Mouse (Mus musculus) liver, embryonic 12.5 days (tissue): ENCODE results near the gene Nfat5. TPM values are rescaled to one million over a fixed set of nuclear protein-coding genes. Genes with fewer than 3 reads are reported as not detected.

Source experiments
- polyA plus RNA-seq: library from polyadenylated mRNA; unstranded; fragments of >200 nt; fragmentation: Nextera tagmentation; extraction: Ambion mirVana; gene quantifications from 2 replicates; pipeline ENCODE4 v1.2.1, GENCODE M21; 2016

Nfat5 gene
- polyA plus RNA-seq, 1 experiment from 2014 or later, result 3.4 TPM

Other genes with a start within 250 kb of the Nfat5 start
- gene Pdf, start 244.9 kb upstream of the Nfat5 start, polyA plus RNA-seq, result 30.1 and 35.4 TPM in 2 replicates
- gene Cog8, start 236.8 kb upstream of the Nfat5 start, polyA plus RNA-seq, result 31.2 and 32.2 TPM in 2 replicates
- 83.4 and 83.8 TPM in 2 replicates for gene Nip7, start 236.6 kb upstream of the Nfat5 start, polyA plus RNA-seq
- 5.6 and 5.7 TPM in 2 replicates for gene Tmed6, start 227.8 kb upstream of the Nfat5 start, polyA plus RNA-seq
- gene Terf2, start 196.9 kb upstream of the Nfat5 start, polyA plus RNA-seq, result 9.2 and 11.5 TPM in 2 replicates
- 51.8 and 52.5 TPM in 2 replicates for gene Cyb5b, start 142.8 kb upstream of the Nfat5 start, polyA plus RNA-seq
- 16.5 and 17.2 TPM in 2 replicates for gene Nqo1, start 109.7 kb downstream of the Nfat5 start, polyA plus RNA-seq
- 63.7 and 68.9 TPM in 2 replicates for gene Nob1, start 131.6 kb downstream of the Nfat5 start, polyA plus RNA-seq
- 37.9 and 39.0 TPM in 2 replicates for gene Wwp2, start 142.9 kb downstream of the Nfat5 start, polyA plus RNA-seq